Mouse (Mus musculus): ENCODE data around the gene Zfp661. TPM values are rescaled to one million over a fixed set of nuclear protein-coding genes. Genes with fewer than 3 reads are reported as not detected.

The Zfp661 gene
- polyA plus RNA-seq, 1 experiment from 2014 or later: 6.3 TPM

DNA sequence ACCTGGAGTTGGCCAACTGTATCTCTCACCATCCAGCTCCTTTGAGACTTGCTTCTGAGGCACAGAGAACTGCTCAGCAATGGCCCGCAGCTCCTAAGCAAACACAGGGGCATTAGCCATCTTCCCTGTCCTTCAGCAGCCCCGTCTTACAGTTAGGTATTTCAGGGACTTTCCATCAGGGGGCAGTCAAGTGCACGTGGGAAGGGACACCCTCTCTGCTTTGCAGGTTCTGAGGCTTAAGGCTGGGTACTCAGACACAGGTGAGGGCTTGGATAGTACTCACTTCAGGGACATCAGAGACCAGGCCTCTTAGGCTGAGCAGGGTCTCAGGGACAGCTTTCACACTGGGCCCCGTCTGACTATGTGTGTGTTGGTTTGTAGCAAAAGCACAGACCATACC lies 47.4 kb downstream of the Zfp661 start:
- no peak for ATAC-seq
- Histone ChIP-seq H3K27me3 (replicated peaks; ENCODE audit: control insufficient read depth, insufficient read depth, low read length) (peaks cover 28% of the 10 kb centered on the region), H3K4me2 (ENCODE audit: low read length) (no peak overlapping the region), H3K9ac (ENCODE audit: low read depth, low read length) (no peak overlapping the region), H3K27ac (ENCODE audit: low read depth, low read length) (no peak overlapping the region), H3K9me3 (ENCODE audit: control insufficient read depth, low read length) (no peaks in the 10 kb centered on the region), H3K36me3 (ENCODE audit: control insufficient read depth, insufficient read depth, low read length) (no peaks in the 10 kb centered on the region), H3K4me1 (ENCODE audit: control insufficient read depth, insufficient read depth, low read depth, low read length) (peaks cover 4% of the 10 kb centered on the region; the same call in 1 of the 2 replicates), H3K4me3 (ENCODE audit: low read length) (no peak overlapping the region)
- 22% methylated on average over 4 of the region's 4 CpGs for WGBS

- H3K27me3 ChIP-seq (replicated peaks; ENCODE audit: control insufficient read depth, insufficient read depth, low read length): peaks cover 24% of the 10 kb centered on the region
- peaks cover 4% of the 10 kb centered on the region; the same call in 1 of the 2 replicates for H3K4me1 ChIP-seq (ENCODE audit: control insufficient read depth, insufficient read depth, low read depth, low read length)
- H3K9ac ChIP-seq (ENCODE audit: low read depth, low read length): no peak overlapping the region
- no peak overlapping the region for H3K4me2 ChIP-seq (ENCODE audit: low read length)
- H3K27ac ChIP-seq (ENCODE audit: low read depth, low read length): no peak overlapping the region
- no peaks in the 10 kb centered on the region for H3K36me3 ChIP-seq (ENCODE audit: control insufficient read depth, insufficient read depth, low read length)
- no peak overlapping the region for H3K4me3 ChIP-seq (ENCODE audit: low read length)
- no peak for ATAC-seq
- 72% methylated on average over 3 of the region's 3 CpGs for WGBS
- H3K9me3 ChIP-seq (ENCODE audit: control insufficient read depth, low read length): no peaks in the 10 kb centered on the region
These were observed 49.3 kb downstream of the Zfp661 start for GRCm38 (mm10) chr2:127537548-127537947.

DNA sequence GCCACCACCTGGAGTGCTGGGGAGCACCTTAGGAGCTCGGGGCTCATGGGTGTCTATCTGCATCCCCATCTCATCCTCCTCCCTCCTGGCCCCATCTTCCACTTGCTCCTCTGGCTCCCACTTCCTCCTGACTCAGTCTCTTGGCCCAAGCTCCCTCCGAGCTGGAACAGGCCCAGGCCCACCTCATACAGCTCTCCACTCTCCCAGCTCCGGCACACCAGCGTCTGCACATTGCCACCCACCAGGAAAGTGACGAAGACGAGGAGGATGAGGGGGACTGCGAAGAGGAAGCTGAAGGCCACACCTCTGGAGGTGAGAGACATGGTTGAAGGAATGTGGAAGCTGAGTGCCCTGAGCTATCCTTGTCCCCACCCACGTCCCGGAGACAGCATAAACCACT lies 51.5 kb downstream of the Zfp661 start:
- Histone ChIP-seq H3K27ac (ENCODE audit: low read depth, low read length) (no peak overlapping the region), H3K4me1 (ENCODE audit: control insufficient read depth, insufficient read depth, low read depth, low read length) (no peaks in the 10 kb centered on the region), H3K27me3 (replicated peaks; ENCODE audit: control insufficient read depth, insufficient read depth, low read length) (peaks cover 12% of the 10 kb centered on the region), H3K4me2 (ENCODE audit: low read length) (no peak overlapping the region), H3K36me3 (ENCODE audit: control insufficient read depth, insufficient read depth, low read length) (no peaks in the 10 kb centered on the region), H3K9ac (ENCODE audit: low read depth, low read length) (no peak overlapping the region), H3K9me3 (ENCODE audit: control insufficient read depth, low read length) (no peaks in the 10 kb centered on the region), H3K4me3 (ENCODE audit: low read length) (no peak overlapping the region)
- 79% methylated on average over 9 of the region's 9 CpGs for WGBS
- ATAC-seq: no peak

DNA sequence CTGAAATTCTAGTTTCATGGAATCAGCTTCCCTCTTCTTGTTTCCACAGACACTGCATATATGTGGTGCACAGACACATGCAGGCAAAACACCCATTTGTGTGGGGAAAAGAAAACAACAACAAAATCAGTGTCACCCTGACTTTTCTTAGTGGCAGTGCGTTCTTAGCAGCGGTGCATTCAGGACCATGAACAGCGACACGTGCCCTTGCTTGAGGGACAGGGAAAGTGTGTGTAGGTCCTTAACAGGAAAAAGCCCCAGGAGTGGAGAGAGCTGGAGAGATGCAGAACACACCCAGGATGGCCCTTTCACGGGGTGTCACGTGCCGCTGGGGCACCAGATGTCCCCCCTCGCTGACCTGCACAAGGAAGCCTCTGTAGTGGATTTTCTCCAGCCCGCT lies 54.5 kb downstream of the Zfp661 start:
- H3K4me1 ChIP-seq (ENCODE audit: control insufficient read depth, insufficient read depth, low read depth, low read length): no peaks in the 10 kb centered on the region
- ATAC-seq: no peak
- H3K36me3 ChIP-seq (ENCODE audit: control insufficient read depth, insufficient read depth, low read length): no peaks in the 10 kb centered on the region
- H3K9ac ChIP-seq (ENCODE audit: low read depth, low read length): no peak overlapping the region
- 15% methylated on average over 9 of the region's 9 CpGs for WGBS
- H3K27ac ChIP-seq (ENCODE audit: low read depth, low read length): no peak overlapping the region
- no peaks in the 10 kb centered on the region for H3K9me3 ChIP-seq (ENCODE audit: control insufficient read depth, low read length)
- H3K4me2 ChIP-seq (ENCODE audit: low read length): no peak overlapping the region
- no peak overlapping the region for H3K4me3 ChIP-seq (ENCODE audit: low read length)
- H3K27me3 ChIP-seq (replicated peaks; ENCODE audit: control insufficient read depth, insufficient read depth, low read length): 0 out of 2 replicates have a peak, but pooled peaks cover 2% of the 10 kb centered on the region

GRCm38 (mm10) chr2:127531592-127531991 lies 55.3 kb downstream of the Zfp661 start:
- H3K27ac ChIP-seq (ENCODE audit: low read depth, low read length): no peak overlapping the region
- H3K36me3 ChIP-seq (ENCODE audit: control insufficient read depth, insufficient read depth, low read length): no peaks in the 10 kb centered on the region
- H3K4me1 ChIP-seq (ENCODE audit: control insufficient read depth, insufficient read depth, low read depth, low read length): no peaks in the 10 kb centered on the region
- no peak overlapping the region for H3K9ac ChIP-seq (ENCODE audit: low read depth, low read length)
- no peak for ATAC-seq
- H3K9me3 ChIP-seq (ENCODE audit: control insufficient read depth, low read length): no peaks in the 10 kb centered on the region
- H3K27me3 ChIP-seq (replicated peaks; ENCODE audit: control insufficient read depth, insufficient read depth, low read length): 0 out of 2 replicates have a peak, but pooled peaks cover 2% of the 10 kb centered on the region
- H3K4me2 ChIP-seq (ENCODE audit: low read length): no peak overlapping the region
- no peak overlapping the region for H3K4me3 ChIP-seq (ENCODE audit: low read length)
- WGBS: 89% methylated on average over 2 of the region's 2 CpGs

GRCm38 (mm10) chr2:127530418-127530817 lies 56.5 kb downstream of the Zfp661 start:
- no peak for ATAC-seq
- no peak overlapping the region for H3K4me2 ChIP-seq (ENCODE audit: low read length)
- no peak overlapping the region for H3K9ac ChIP-seq (ENCODE audit: low read depth, low read length)
- H3K36me3 ChIP-seq (ENCODE audit: control insufficient read depth, insufficient read depth, low read length): no peaks in the 10 kb centered on the region
- H3K9me3 ChIP-seq (ENCODE audit: control insufficient read depth, low read length): no peaks in the 10 kb centered on the region
- 66% methylated on average over 3 of the region's 3 CpGs for WGBS
- no peak overlapping the region for H3K27ac ChIP-seq (ENCODE audit: low read depth, low read length)
- no peak overlapping the region for H3K4me3 ChIP-seq (ENCODE audit: low read length)
- H3K27me3 ChIP-seq (replicated peaks; ENCODE audit: control insufficient read depth, insufficient read depth, low read length): 0 out of 2 replicates have a peak, but pooled peaks cover 2% of the 10 kb centered on the region
- H3K4me1 ChIP-seq (ENCODE audit: control insufficient read depth, insufficient read depth, low read depth, low read length): no peaks in the 10 kb centered on the region

GRCm38 (mm10) chr2:127525004-127525775 lies 61.7 kb downstream of the Zfp661 start:
- H3K36me3 ChIP-seq (ENCODE audit: control insufficient read depth, insufficient read depth, low read length): no peaks in the 10 kb centered on the region
- H3K27me3 ChIP-seq (replicated peaks; ENCODE audit: control insufficient read depth, insufficient read depth, low read length): no peaks in the 10 kb centered on the region
- no peak overlapping the region for H3K9ac ChIP-seq (ENCODE audit: low read depth, low read length)
- no peaks in the 10 kb centered on the region for H3K9me3 ChIP-seq (ENCODE audit: control insufficient read depth, low read length)
- no peak overlapping the region for H3K4me2 ChIP-seq (ENCODE audit: low read length)
- ATAC-seq: no peak
- WGBS: 90% methylated on average over 3 of the region's 3 CpGs
- no peak overlapping the region for H3K4me3 ChIP-seq (ENCODE audit: low read length)
- peaks cover 22% of the 10 kb centered on the region for H3K4me1 ChIP-seq (ENCODE audit: control insufficient read depth, insufficient read depth, low read depth, low read length)
- no peak overlapping the region for H3K27ac ChIP-seq (ENCODE audit: low read depth, low read length)

Other genes starting within 250 kb of the Zfp661 start
- gene Astl, start 248.5 kb downstream of the Zfp661 start, polyA plus RNA-seq (2015; fragmentation: Nextera tagmentation; extraction: Ambion mirVana): not detected in 2 replicates
- gene Adra2b, start 223.9 kb downstream of the Zfp661 start, polyA plus RNA-seq (2015; fragmentation: Nextera tagmentation; extraction: Ambion mirVana): 0.72 and 0.90 TPM in 2 replicates
- gene Gpat2, start 161.9 kb downstream of the Zfp661 start, polyA plus RNA-seq (2015; fragmentation: Nextera tagmentation; extraction: Ambion mirVana): 0.25 and 0.28 TPM in 2 replicates
- 31.4 and 32.9 TPM in 2 replicates for gene Fahd2a, start 142.5 kb downstream of the Zfp661 start, polyA plus RNA-seq (2015; fragmentation: Nextera tagmentation; extraction: Ambion mirVana)
- 15.4 and 20.0 TPM in 2 replicates for gene Kcnip3, start 65.0 kb downstream of the Zfp661 start, polyA plus RNA-seq (2015; fragmentation: Nextera tagmentation; extraction: Ambion mirVana)
- 0.05 and 0.06 TPM in 2 replicates for gene Prom2, start 45.6 kb downstream of the Zfp661 start, polyA plus RNA-seq (2015; fragmentation: Nextera tagmentation; extraction: Ambion mirVana)
- gene Mrps5, start 128 bp upstream of the Zfp661 start, polyA plus RNA-seq (2015; fragmentation: Nextera tagmentation; extraction: Ambion mirVana): 126 and 133 TPM in 2 replicates
- 3.7 and 3.8 TPM in 2 replicates for gene Mal, start 69.6 kb upstream of the Zfp661 start, polyA plus RNA-seq (2015; fragmentation: Nextera tagmentation; extraction: Ambion mirVana)
- 1.3 and 1.5 TPM in 2 replicates for gene Mall, start 142.8 kb upstream of the Zfp661 start, polyA plus RNA-seq (2015; fragmentation: Nextera tagmentation; extraction: Ambion mirVana)
- gene Nphp1, start 201.8 kb upstream of the Zfp661 start, polyA plus RNA-seq (2015; fragmentation: Nextera tagmentation; extraction: Ambion mirVana): 14.7 and 17.8 TPM in 2 replicates
- gene Mtln, start 205.4 kb upstream of the Zfp661 start, polyA plus RNA-seq (2015; fragmentation: Nextera tagmentation; extraction: Ambion mirVana): 44.5 and 58.5 TPM in 2 replicates
- 7.8 and 9.7 TPM in 2 replicates for gene Bub1, start 244.8 kb upstream of the Zfp661 start, polyA plus RNA-seq (2015; fragmentation: Nextera tagmentation; extraction: Ambion mirVana)

Data from hindbrain, embryonic 16.5 days (tissue).